Mouse (Mus musculus) urinary bladder, adult 2 months (tissue): ENCODE data around the gene Grik5. TPM values are rescaled to one million over a fixed set of nuclear protein-coding genes. Genes with fewer than 3 reads are reported as not detected.

Experiments
- DNase-seq: peaks from one replicate; pipeline ENCODE4 v3.0.0; 2022; ENCODE audit warnings: low spot score
- polyA plus RNA-seq: library from polyadenylated mRNA; depleted of rRNA; stranded (reverse); fragments of >200 nt; gene quantifications from 2 replicates; pipeline ENCODE4 v1.2.3, GENCODE M21; 2012

Grik5 gene
- polyA plus RNA-seq, 1 experiment = 30.7 TPM

GRCm38 (mm10) chr7:25031528-25031927, 40.6 kb downstream of the Grik5 start:
- DNase-seq = no peak

DNA sequence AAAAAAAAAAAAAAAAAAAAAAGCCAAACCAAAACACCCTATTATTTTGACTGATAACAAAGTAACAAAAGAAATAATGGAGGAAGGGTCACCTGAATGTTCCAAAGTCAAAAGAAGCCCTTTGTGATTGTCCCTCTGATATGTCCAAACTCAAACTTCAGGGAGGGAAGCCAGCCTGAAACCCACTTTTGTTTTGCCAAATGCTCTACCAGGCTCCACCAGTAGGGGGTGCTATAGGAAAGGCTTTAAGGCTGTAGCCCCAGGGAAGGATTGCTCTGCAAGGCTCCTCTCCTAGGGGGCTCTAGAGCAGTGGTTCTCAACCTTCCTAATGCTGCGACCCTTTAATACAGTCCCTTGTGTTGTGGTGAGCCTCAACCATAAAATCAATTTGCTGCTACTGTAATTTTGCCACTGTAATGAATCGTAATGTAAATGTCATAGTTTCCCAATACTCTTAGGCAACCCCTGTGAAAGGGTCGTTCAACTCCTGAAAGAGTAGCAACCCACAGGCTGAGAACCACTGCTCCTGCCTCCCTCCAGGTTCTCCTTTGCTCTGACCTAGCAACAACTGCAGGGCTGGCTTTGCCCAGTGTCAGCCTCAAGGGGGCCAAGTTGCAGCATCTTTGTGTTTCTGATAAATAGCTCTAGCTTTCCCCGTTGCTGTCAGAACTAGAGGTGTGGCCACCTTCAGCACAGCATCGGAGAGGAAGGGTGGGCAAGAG, 42.0 kb downstream of the Grik5 start:
- no peak for DNase-seq

GRCm38 (mm10) chr7:25026452-25026851, 45.7 kb downstream of the Grik5 start:
- DNase-seq = no peak

- no peak for DNase-seq
These were observed 46.2 kb downstream of the Grik5 start for GRCm38 (mm10) chr7:25025855-25026439.

GRCm38 (mm10) chr7:25011592-25011991, 60.6 kb downstream of the Grik5 start:
- DNase-seq = no peak

- DNase-seq = no peak
These were observed 61.8 kb downstream of the Grik5 start for GRCm38 (mm10) chr7:25010090-25010913.

- DNase-seq = no peak
These were observed 62.9 kb downstream of the Grik5 start for GRCm38 (mm10) chr7:25009099-25009700.

GRCm38 (mm10) chr7:25008635-25009034, 63.5 kb downstream of the Grik5 start:
- no peak for DNase-seq

DNA sequence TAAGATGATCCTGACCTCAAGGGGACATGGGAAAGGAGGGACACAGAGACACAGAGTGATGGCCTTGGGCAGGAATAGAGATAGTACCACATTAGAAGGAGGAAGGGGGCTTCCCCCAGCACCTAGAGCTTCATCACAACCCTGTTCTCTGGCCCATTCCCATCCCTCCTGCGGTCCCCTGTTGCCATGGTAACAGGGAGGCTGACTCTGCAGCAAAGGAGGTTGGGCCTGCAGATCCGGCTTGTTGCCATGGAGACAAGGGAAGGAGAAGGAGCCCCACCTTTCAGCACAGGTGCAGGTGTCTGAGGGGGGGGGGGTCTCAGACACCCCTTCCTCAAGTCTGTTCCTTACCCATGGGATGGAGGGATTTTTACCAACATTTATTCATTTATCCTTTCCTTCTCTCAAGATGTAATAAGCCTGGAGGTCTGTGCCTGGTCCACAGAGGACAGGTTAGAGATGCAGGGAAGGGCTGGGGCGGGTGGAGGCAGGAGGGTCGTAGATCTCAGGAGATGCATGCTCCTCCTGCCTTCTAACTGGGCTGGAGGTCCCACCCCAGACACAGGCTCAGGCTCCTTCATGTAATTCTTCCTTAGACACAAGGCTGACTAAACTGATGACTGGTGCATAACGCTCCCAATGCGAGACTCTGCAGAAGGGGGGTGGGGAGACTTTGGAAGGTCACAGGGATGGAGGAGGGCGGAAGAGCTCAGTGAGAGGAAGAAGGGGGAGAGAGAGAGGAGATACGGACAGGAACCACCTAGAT, 64.4 kb downstream of the Grik5 start:
- no peak for DNase-seq

- DNase-seq = no peak
These were observed 65.4 kb downstream of the Grik5 start for GRCm38 (mm10) chr7:25006586-25007364.

DNA sequence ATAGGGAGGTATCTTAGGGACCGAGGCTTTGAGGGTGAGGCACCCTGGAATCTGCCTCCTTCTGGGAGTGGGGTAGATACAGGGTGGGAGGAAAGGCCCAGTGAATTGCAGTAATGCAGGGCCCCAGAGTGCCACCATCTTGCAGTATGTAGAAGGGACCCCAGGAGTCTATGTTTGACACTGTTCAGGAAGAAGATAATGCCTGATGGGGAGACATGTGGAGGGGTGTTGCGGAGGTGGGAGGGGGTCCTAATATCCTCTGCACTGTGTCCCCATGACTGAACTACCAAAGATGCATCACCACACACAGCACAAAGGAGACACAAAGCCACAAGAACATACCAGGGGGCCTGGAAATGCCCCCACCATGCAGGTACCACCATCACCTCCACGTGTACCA, 66.0 kb downstream of the Grik5 start:
- no peak for DNase-seq

GRCm38 (mm10) chr7:25005421-25006065, 66.6 kb downstream of the Grik5 start, which contains the start of gene Atp1a3:
Gene Atp1a3, minus strand, starts transcription at chr7:25005958.
- no peak for DNase-seq

DNA sequence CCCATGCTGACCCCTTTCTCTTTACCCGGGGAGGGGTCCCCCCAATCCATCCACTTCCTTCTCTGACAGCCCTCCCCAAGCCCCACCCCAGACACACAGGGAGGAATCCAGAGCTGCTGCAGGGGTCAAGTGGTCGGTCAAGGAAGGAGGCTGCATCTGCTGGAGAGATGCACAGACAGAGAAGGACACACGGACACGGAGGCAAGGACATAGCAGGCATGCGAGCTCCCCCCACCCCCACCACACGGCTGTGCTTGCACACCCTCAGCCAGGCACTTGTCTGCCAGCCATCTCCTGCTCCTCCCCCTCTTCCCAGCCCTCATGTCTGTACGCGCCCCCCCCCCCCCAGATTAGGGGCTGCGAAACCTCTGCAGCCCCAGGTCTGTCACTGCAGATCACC, 67.3 kb downstream of the Grik5 start:
- no peak for DNase-seq

DNA sequence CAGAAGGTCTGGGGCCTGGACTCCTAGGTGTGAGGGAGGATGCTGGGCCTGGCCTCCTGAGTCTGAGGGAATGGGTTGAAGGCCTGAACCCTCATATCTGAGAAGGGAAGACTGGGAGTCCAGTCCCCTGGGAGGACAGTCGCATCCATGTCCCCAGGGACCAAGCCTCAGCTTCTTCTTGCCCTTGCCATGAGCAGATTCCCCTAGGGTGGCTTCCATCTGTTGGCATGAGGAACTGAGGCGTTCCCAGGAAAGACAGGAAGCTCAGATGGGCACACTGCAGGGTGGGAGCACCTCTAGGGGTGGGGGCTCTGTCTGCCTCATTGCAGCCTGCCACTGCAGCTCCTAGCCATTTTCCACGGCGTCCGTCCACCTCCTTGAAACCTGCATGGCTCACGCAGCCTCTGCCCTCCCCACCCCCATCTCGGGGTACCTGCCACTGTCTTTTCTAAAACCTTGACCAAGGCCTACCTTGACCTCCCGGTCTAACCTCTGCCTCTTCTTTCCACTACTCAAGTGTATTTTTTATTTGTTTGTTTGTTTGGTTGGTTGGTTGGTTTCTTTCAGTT, 68.2 kb downstream of the Grik5 start:
- no peak for DNase-seq

DNA sequence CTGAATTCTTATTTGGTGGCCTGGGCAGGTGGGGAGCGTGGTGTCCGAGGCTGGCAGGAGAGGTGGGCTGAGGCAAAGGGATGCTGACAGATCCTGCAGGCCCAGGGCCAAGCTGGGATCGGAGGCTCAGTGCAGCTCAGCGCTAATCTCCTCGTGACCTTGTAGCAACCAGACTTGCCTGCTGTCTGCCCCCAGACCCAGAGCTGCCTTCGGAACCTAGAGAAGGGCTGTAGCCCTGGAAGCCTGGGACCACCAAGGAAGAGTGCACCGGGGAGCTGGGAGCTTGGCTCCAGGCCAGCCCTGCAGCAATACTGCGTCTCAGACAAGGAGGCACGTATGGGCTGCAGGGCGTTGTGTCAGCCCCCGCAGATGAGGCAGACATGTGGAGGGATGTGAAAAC, 68.9 kb downstream of the Grik5 start:
- no peak for DNase-seq

- DNase-seq = no peak
These were observed 71.4 kb downstream of the Grik5 start for GRCm38 (mm10) chr7:25000711-25001110.

- DNase-seq = no peak
These were observed 71.9 kb downstream of the Grik5 start for GRCm38 (mm10) chr7:25000211-25000610.

DNA sequence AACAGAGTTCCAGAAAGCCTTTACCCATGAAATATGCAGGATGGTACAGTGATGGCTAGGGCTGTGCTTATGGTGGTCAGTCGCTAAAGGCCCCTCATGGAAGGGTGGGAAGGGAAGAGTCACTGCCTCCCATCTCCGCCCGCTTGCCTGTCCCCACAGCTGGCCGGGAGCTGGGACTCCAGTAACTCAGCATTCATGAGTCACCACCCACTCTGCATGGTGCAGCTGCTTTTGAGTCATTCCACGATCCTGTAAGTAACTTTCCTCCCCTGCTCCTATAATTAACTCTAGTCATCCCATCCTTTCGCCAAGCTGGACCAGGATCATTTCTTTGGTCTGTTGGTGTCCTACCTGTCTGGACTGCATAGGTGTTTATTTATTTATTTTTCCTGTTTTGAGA, 79.1 kb downstream of the Grik5 start:
- DNase-seq = no peak

DNA sequence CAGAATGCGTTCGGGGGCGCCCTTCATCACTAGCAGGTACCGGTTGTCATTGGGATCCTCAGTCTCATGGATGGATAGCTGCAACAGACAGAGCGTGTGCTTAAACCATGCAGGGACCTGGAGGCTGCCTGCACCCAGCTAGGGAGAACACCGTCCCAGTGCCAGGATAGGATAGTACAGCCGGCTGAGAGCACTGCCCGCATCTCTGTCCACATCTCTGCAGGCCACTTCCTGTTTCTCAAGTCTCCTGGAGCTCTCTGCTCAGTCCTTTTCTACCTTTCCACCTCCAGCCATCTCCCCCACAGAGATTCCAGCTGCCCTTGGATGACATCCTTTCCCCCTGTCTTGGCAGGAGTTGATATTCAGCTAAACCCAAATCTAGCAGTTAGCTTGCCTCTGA, 81.7 kb downstream of the Grik5 start:
- no peak for DNase-seq

GRCm38 (mm10) chr7:24987941-24988340, 84.2 kb downstream of the Grik5 start:
- no peak for DNase-seq
